Mouse (Mus musculus) bone marrow macrophage, adult 2 months (primary cell): ENCODE data around the gene Itgb2l. TPM values are rescaled to one million over a fixed set of nuclear protein-coding genes. Genes with fewer than 3 reads are reported as not detected.

Source experiments
- H3K27ac ChIP-seq: 2 replicates; pipeline ENCODE4 v1.5.1; 2012; ENCODE audit warnings: low read depth, low read length; ENCODE audit not compliant: insufficient read depth
- H3K4me1 ChIP-seq: 2 replicates; pipeline ENCODE4 v1.6.1; 2012; ENCODE audit warnings: low read length; ENCODE audit not compliant: control insufficient read depth, insufficient read depth
- H3K4me3 ChIP-seq: 2 replicates; pipeline ENCODE4 v1.5.1; 2012; ENCODE audit warnings: mild to moderate bottlenecking, low read length, moderate library complexity; ENCODE audit not compliant: insufficient read depth
- CTCF ChIP-seq: IDR thresholded peaks from 2 replicates; pipeline ENCODE4 v1.5.1; 2012; ENCODE audit warnings: low read depth, mild to moderate bottlenecking, low read length, moderate library complexity
- POLR2A ChIP-seq: IDR thresholded peaks from 2 replicates; pipeline ENCODE4 v1.6.1; 2012; ENCODE audit warnings: mild to moderate bottlenecking, low read depth, low read length, borderline replicate concordance
- polyA plus RNA-seq: library from polyadenylated mRNA; stranded (reverse); fragments of >200 nt; gene quantifications from 2 replicates; pipeline ENCODE4 v1.2.4, GENCODE M21; 2012; ENCODE audit not compliant: missing spikeins, insufficient read depth, insufficient read length

Gene Itgb2l
- polyA plus RNA-seq, 1 experiment: not detected

GRCm38 (mm10) chr16:96433266-96433665, 10.2 kb downstream of the Itgb2l start:
- H3K4me3 ChIP-seq: no peak overlapping the region
- TF ChIP-seq POLR2A (no peak), CTCF (no peak)

GRCm38 (mm10) chr16:96429046-96429445, 14.4 kb downstream of the Itgb2l start:
- Histone ChIP-seq H3K27ac (no peak overlapping the region), H3K4me1 (no peaks in the 10 kb centered on the region), H3K4me3 (no peak overlapping the region)
- TF ChIP-seq POLR2A (no peak), CTCF (no peak)

More at GRCm38 (mm10) chr16:96433266-96433665, 10.2 kb downstream of the Itgb2l start:
- H3K27ac ChIP-seq: no peak overlapping the region
- H3K4me1 ChIP-seq: no peaks in the 10 kb centered on the region

- no peak for TF ChIP-seq CTCF
- H3K27ac ChIP-seq: no peak overlapping the region
- no peak overlapping the region for H3K4me3 ChIP-seq
- no peaks in the 10 kb centered on the region for H3K4me1 ChIP-seq
Measured at GRCm38 (mm10) chr16:96426671-96427070, 16.7 kb downstream of the Itgb2l start.

- TF ChIP-seq POLR2A (no peak), CTCF (no peak)
- H3K4me3 ChIP-seq: no peak overlapping the region
- H3K27ac ChIP-seq: no peak overlapping the region
- no peaks in the 10 kb centered on the region for H3K4me1 ChIP-seq
Measured at GRCm38 (mm10) chr16:96425044-96425443, 18.4 kb downstream of the Itgb2l start.

GRCm38 (mm10) chr16:96408064-96408465, 35.4 kb downstream of the Itgb2l start:
- TF ChIP-seq POLR2A (no peak), CTCF (no peak)
- Histone ChIP-seq H3K27ac (no peak overlapping the region), H3K4me3 (no peak overlapping the region), H3K4me1 (no peaks in the 10 kb centered on the region)

- Histone ChIP-seq H3K4me3 (no peak overlapping the region), H3K4me1 (no peaks in the 10 kb centered on the region), H3K27ac (no peak overlapping the region)
- TF ChIP-seq POLR2A (no peak), CTCF (no peak)
Measured at GRCm38 (mm10) chr16:96406312-96406711, 37.1 kb downstream of the Itgb2l start.

- no peaks in the 10 kb centered on the region for H3K4me1 ChIP-seq
- H3K27ac ChIP-seq: no peak overlapping the region
- H3K4me3 ChIP-seq: no peak overlapping the region
- TF ChIP-seq POLR2A (no peak), CTCF (no peak)
Measured at GRCm38 (mm10) chr16:96402294-96402693, 41.1 kb downstream of the Itgb2l start.

GRCm38 (mm10) chr16:96400046-96400445, 43.4 kb downstream of the Itgb2l start:
- TF ChIP-seq POLR2A (no peak), CTCF (no peak)
- Histone ChIP-seq H3K27ac (no peak overlapping the region), H3K4me1 (no peaks in the 10 kb centered on the region), H3K4me3 (no peak overlapping the region)

GRCm38 (mm10) chr16:96398806-96399205, 44.6 kb downstream of the Itgb2l start:
- TF ChIP-seq CTCF (no peak), POLR2A (no peak)
- Histone ChIP-seq H3K4me1 (no peaks in the 10 kb centered on the region), H3K27ac (no peak overlapping the region), H3K4me3 (no peak overlapping the region)

- H3K4me3 ChIP-seq: no peak overlapping the region
- TF ChIP-seq POLR2A: no peak
- no peak for TF ChIP-seq CTCF
- no peak overlapping the region for H3K27ac ChIP-seq
- H3K4me1 ChIP-seq: no peaks in the 10 kb centered on the region
Measured at GRCm38 (mm10) chr16:96396013-96396650, 47.3 kb downstream of the Itgb2l start.
